Mouse (Mus musculus): Measurements from ENCODE around the gene Gm36079.
"Not testable (repeated sequence)": the region's sequence is repeated elsewhere in the genome, so short reads cannot be mapped to it uniquely, and the experiment has no call there.

The Gm36079 gene

GRCm38 (mm10) chr13:120015348-120016007, 11.3 kb downstream of the Gm36079 start:
- DNase-seq (ENCODE audit: low spot score in 2 of 2) = not testable (repeated sequence)

DNA sequence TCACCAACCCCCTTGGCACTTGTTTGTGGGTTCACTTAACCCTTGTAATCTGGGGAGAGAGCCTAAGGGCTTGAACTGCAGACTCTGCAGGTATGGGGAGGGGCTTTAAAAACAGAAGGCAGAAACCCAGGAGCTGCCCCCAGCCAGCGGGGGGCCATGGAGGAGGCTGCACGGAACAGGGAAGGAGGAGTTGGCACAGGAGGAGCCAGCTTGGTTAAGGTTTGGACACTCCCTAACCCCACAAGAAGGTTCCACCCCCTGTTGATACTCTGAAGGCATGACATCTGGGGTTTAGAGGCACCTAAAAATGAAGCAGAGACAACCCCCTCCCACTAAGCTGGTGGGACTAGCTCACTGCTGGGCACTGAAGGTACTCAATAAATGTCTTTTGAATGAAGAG, 12.8 kb downstream of the Gm36079 start:
- not testable (repeated sequence) for DNase-seq (ENCODE audit: low spot score in 2 of 2)

DNA sequence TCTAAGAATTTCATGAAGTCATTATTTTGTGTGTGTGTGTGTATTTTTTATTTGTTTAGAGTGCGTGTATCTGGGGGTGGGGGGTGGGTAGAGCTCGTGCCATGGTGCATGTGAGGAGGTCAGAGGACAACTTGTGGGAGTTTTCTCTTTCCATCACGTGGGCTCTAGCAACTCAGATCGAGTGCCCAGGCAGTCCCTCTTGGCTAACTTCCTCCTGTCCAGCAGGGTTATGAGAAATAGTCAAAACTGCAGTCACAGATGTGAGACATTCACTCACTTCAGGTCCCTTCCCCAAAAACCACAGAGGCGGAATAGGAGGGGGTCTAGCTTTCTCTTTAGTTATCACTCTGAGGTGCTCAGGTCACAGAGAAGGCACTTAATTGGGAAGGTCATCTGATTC, 13.3 kb downstream of the Gm36079 start:
- not testable (repeated sequence) for DNase-seq (ENCODE audit: low spot score in 2 of 2)

GRCm38 (mm10) chr13:120010068-120010467, 16.7 kb downstream of the Gm36079 start:
- not testable (repeated sequence) for DNase-seq (ENCODE audit: low spot score in 2 of 2)

DNA sequence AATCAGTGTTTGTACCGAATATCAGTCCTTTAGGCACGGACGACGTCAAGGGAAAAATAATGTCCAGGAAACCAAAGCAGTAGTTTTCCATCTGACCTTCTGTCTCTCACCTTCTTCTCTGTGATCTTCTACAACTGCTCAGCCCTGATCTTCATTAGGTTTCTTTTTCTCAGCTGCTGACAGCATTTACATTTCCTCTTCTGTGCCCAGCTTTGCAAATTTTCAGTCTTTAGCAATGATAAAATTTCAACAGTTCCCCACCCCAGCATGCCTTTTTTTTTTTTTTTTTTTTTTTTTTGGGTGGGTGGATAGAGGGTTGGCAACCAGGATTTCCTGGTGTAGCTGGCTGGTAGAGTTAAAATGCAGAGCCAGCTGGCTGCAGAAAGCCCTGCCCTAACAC, 27.6 kb downstream of the Gm36079 start:
- DNase-seq (ENCODE audit: low spot score in 2 of 2) = not testable (repeated sequence)

GRCm38 (mm10) chr13:119998442-119999086, 28.2 kb downstream of the Gm36079 start:
- DNase-seq (ENCODE audit: low spot score in 2 of 2) = not testable (repeated sequence)

DNA sequence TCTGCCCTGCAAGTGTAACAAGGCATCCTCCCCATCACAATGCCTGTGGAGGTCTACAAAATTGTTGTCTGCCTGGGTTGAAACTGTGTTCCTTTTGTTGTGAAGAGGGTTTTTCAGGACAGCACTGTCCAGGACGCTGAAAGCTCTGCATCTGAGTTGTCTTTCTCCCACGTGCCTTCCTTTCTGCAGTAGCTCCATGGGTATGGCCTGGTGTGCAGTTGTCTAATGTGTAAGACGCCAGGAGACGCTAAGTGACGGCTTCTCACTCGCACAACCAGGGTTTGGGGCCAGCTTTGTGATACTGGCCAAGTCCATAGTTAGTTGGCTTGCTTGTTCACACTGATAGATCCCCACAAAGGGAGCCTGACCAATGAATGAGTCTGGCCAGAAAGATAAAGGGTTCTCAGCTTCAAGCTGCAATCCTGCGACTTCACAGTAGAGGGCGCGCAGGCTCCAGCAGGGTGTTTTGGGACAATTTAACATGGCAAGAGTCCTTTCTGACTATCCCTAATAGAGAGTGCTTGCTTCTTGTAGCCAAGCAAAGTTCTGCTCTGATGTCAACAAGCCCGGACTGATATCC, 34.8 kb downstream of the Gm36079 start:
- not testable (repeated sequence) for DNase-seq (ENCODE audit: low spot score in 2 of 2)

DNA sequence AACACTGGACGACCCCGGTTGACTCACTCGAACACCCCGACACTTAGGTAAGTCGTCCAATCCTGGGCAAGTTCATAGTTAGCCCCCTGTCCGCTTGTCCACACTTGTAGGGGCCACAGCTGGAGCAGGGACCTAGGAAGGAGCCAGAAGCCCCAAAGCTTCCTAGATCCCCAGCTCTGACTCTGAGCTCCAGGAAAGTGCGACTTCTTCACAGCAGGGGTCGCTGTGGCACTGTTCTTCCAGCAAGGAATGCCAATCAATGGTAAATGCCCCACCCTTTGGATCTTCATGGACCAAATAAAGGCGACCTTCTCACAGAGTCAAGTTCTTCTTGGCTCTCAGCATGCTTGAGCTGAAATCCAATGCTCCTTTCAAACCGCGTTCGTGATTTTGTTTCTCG, 35.5 kb downstream of the Gm36079 start:
- not testable (repeated sequence) for DNase-seq (ENCODE audit: low spot score in 2 of 2)
